Mouse (Mus musculus) liver, adult 2 months (tissue): ENCODE data around the gene Suv39h2. TPM values are rescaled to one million over a fixed set of nuclear protein-coding genes. Genes with fewer than 3 reads are reported as not detected.
A peak's percentile ranks its signal among the peaks of the same experiment; 100 is the strongest.

Source experiments
- DNase-seq: peaks from one replicate; pipeline ENCODE4 v3.0.0-alpha.2; 2011; ENCODE audit warnings: low read depth, low spot score; ENCODE audit errors: extremely low read depth
- H3K27ac ChIP-seq: fragments of 200-500 bp; replicated peaks from 2 replicates; pipeline ENCODE4 v1.5.1; 2012; ENCODE audit warnings: low read depth, mild to moderate bottlenecking, control low read depth, inconsistent platforms, low read length; ENCODE audit not compliant: insufficient read depth
- H3K27me3 ChIP-seq: fragments of 200-500 bp; 2 replicates; pipeline ENCODE4 v1.6.1; 2012; ENCODE audit warnings: mild to moderate bottlenecking, moderate library complexity, low read length, inconsistent platforms; ENCODE audit not compliant: control insufficient read depth, insufficient read depth
- H3K36me3 ChIP-seq: fragments of 200-500 bp; 2 replicates; pipeline ENCODE4 v1.6.1; 2012; ENCODE audit warnings: low read length, inconsistent platforms; ENCODE audit not compliant: control insufficient read depth, insufficient read depth
- H3K4me1 ChIP-seq: fragments of 200-500 bp; 2 replicates; pipeline ENCODE4 v1.6.1; 2011; ENCODE audit warnings: low read length; ENCODE audit not compliant: control insufficient read depth, insufficient read depth
- H3K4me3 ChIP-seq: fragments of 200-500 bp; 2 replicates; pipeline ENCODE4 v1.5.1; 2011; ENCODE audit warnings: low read depth, mild to moderate bottlenecking, control low read depth, low read length, moderate library complexity; ENCODE audit not compliant: insufficient read depth
- H3K79me2 ChIP-seq: fragments of 200-500 bp; 2 replicates; pipeline ENCODE4 v1.6.1; 2012; ENCODE audit warnings: inconsistent platforms, mild to moderate bottlenecking, low read length, moderate library complexity; ENCODE audit not compliant: control insufficient read depth, insufficient read depth
- H3K9ac ChIP-seq: fragments of 200-500 bp; 2 replicates; pipeline ENCODE4 v1.6.1; 2012; ENCODE audit warnings: low read depth, mild to moderate bottlenecking, control low read depth, inconsistent platforms, low read length
- CTCF ChIP-seq: fragments of 200-500 bp; IDR thresholded peaks from 2 replicates; pipeline ENCODE4 v1.5.1; 2011; ENCODE audit warnings: low read depth, low read length, control low read depth
- POLR2A ChIP-seq: fragments of 200-500 bp; IDR thresholded peaks from 2 replicates; pipeline ENCODE4 v1.6.1; 2011; ENCODE audit warnings: low read length, control low read depth; ENCODE audit not compliant: insufficient read depth; ENCODE audit errors: extremely low read depth
- WGBS: fragments of 180-500 bp; shearing (Covaris S2); methylation state at CpG from one replicate; pipeline ENCODE4 v1.1.7; 2018; 5-methylcytosine and 5-hydroxymethylcytosine counted together
- polyA plus RNA-seq: library from polyadenylated mRNA; depleted of rRNA; stranded (reverse); fragments of >200 nt; gene quantifications from 2 replicates; pipeline ENCODE4 v1.2.3, GENCODE M21; 2012
- total RNA-seq: library from RNA; depleted of rRNA; stranded (reverse); fragments of >200 nt; gene quantifications from 2 replicates; pipeline ENCODE4 v1.2.3, GENCODE M21; 2014

Suv39h2 gene
- total and polyA plus RNA-seq, 2 experiments: 0.13 to 0.46 TPM

DNA sequence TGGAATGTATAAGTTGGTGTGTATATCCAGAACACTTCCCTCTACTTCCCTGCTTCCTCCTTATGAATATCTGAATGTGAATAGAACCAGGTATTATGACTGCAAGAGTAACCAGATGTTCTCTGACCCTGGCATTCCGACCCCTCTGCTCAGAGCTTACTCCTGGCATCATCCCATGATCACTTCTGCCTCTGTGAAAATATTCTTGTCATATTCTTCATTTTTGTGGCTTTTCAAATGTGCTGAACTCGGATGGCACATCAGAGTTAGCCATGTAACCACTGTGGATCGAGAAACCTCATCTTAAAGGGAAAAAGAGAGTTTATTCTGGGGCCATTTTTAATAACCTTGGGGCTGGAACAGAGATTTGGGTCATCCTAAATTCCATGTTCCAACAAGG, 52.3 kb downstream of the Suv39h2 start, which contains the start of gene Meig1:
Meig1 (minus strand) TSS at position 101 of the 400 bp plus-strand sequence.
- Histone ChIP-seq H3K79me2 (peaks cover 2% of the 10 kb centered on the region; the same call in 1 of the 2 replicates), H3K36me3 (no peaks in the 10 kb centered on the region), H3K4me3 (no peak within 1 kb of the TSS), H3K27me3 (no peaks in the 10 kb centered on the region), H3K4me1 (peaks cover 7% of the 10 kb centered on the region; the same call in 1 of the 2 replicates), H3K9ac (no peak within 1 kb of the TSS), H3K27ac (no peak within 1 kb of the TSS)
- WGBS: 73% methylated on average over 3 of the region's 3 CpGs
- TF ChIP-seq POLR2A: no peak
- TF ChIP-seq CTCF: no peak
- no peak for DNase-seq

DNA sequence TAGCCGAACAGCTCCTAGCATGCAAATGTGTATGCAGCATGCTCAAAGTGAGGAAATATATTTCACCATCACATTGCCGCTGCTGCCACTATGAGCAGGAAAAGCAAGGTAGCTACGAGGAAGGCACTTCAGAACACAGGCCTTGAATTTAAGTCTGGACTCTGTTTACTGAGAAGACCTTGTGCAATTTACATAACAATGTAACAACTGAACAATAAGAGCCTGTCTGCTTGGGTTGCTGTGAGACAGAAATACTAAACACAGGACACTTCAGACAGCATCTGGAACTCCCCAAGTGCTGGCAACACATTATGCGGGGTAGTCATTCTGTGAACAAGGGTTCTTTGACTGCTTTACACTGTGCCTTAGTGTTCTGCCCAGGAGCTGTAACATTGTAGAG, 54.7 kb downstream of the Suv39h2 start:
- Histone ChIP-seq H3K36me3 (no peaks in the 10 kb centered on the region), H3K4me1 (peaks cover 12% of the 10 kb centered on the region), H3K9ac (no peak overlapping the region), H3K27ac (no peak overlapping the region), H3K4me3 (no peak overlapping the region), H3K27me3 (no peaks in the 10 kb centered on the region), H3K79me2 (no peaks in the 10 kb centered on the region)
- no peak for DNase-seq
- WGBS: 91% methylated on average over 4 of the region's 4 CpGs
- TF ChIP-seq CTCF: no peak
- TF ChIP-seq POLR2A: no peak

GRCm38 (mm10) chr2:3418883-3419431, 55.9 kb downstream of the Suv39h2 start:
- peak overlapping the region; percentile 60 for H3K4me3 ChIP-seq
- no peaks in the 10 kb centered on the region for H3K36me3 ChIP-seq
- H3K4me1 ChIP-seq: peaks cover 10% of the 10 kb centered on the region

DNA sequence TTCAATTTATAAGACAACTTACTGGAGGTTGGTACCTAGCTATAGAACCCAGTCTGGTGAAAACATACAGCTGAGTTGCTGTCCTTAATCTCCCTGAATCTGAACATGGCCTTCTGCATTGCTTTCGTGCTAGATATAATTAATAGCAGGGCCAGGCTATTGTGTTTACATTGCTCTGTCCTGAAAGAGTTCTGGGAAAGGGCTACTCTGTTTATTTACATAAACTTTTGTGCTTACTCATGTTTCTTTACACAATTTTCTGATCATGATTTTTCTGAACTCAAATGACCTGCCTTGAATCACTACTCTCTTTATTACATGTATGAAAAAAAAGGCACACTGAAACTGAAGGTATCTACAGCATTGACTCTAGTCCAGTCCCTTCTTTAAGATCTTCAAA, 59.2 kb downstream of the Suv39h2 start:
- 18% methylated on average over 1 of the region's 1 CpGs for WGBS
- TF ChIP-seq CTCF (no peak), POLR2A (no peak)
- no peak overlapping the region for H3K4me3 ChIP-seq

More at GRCm38 (mm10) chr2:3418883-3419431, 55.9 kb downstream of the Suv39h2 start:
- TF ChIP-seq POLR2A: no peak; the same call in 1 of the 2 replicates
- WGBS: under 1% methylated on average over 38 of the region's 38 CpGs
- H3K27ac ChIP-seq: peak overlapping the region; percentile 22
- peak overlapping the region; percentile 69 for H3K9ac ChIP-seq
- no peaks in the 10 kb centered on the region for H3K27me3 ChIP-seq
- DNase-seq: peak; percentile 79
- no peaks in the 10 kb centered on the region for H3K79me2 ChIP-seq

DNA sequence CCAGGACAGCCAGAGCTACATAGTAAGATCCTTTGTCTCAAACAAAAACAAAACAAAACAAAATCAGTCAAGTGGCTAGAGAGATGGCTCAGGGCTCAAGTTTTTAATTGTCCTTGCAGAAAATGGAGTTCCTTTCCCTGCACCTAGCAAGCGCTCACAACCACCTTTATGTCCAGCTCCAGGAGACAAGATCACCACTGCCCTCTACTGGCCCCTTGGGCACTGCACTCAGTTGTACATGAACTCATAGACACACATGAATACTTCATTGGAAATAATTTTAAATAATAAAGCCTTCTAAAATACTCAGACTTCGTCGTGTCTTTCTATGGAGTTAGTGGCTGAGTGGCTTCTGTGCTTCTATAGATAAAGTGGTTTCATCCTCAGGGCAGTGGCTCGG, 60.6 kb downstream of the Suv39h2 start:
- H3K4me1 ChIP-seq: peaks cover 8% of the 10 kb centered on the region
- no peak overlapping the region for H3K27ac ChIP-seq
- 51% methylated on average over 4 of the region's 4 CpGs for WGBS
- no peaks in the 10 kb centered on the region for H3K27me3 ChIP-seq
- no peaks in the 10 kb centered on the region for H3K36me3 ChIP-seq
- H3K4me3 ChIP-seq: no peak overlapping the region
- H3K9ac ChIP-seq: no peak overlapping the region
- no peak for TF ChIP-seq POLR2A
- TF ChIP-seq CTCF: peak; percentile 80
- no peaks in the 10 kb centered on the region for H3K79me2 ChIP-seq
- DNase-seq: peak; percentile 59

More for the DNA sequence above, 59.2 kb downstream of the Suv39h2 start:
- Histone ChIP-seq H3K4me1 (peaks cover 8% of the 10 kb centered on the region), H3K27me3 (no peaks in the 10 kb centered on the region), H3K9ac (no peak overlapping the region), H3K79me2 (no peaks in the 10 kb centered on the region), H3K27ac (no peak overlapping the region), H3K36me3 (no peaks in the 10 kb centered on the region)
- peak; percentile 70 for DNase-seq

DNA sequence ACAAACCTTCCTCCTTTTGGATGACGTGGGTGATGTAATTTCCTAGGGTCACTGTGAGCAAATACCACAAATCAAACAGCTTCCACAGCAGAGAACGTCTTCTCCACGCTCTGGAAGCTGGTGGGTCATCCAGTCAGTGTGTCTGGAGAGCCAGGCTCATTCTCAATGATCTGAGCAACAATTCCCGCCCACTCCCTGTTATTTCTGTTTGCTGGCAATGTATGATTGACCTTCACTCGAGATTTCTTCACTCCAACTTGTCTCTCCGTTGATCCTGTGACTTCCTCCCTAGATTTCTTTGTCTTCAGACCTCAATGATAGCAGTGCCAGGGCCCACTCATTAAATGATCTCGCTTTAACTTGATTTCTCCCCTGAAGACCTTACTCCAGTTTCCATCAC, 67.1 kb downstream of the Suv39h2 start:
- H3K36me3 ChIP-seq: no peaks in the 10 kb centered on the region
- H3K27ac ChIP-seq: no peak overlapping the region
- no peak overlapping the region for H3K9ac ChIP-seq
- no peaks in the 10 kb centered on the region; the same call in 1 of the 2 replicates for H3K4me1 ChIP-seq
- TF ChIP-seq CTCF (no peak), POLR2A (no peak)
- no peak overlapping the region for H3K4me3 ChIP-seq
- DNase-seq: no peak
- H3K27me3 ChIP-seq: no peaks in the 10 kb centered on the region
- WGBS: 43% methylated on average over 7 of the region's 7 CpGs
- no peaks in the 10 kb centered on the region for H3K79me2 ChIP-seq
